In genomic region chr17:28502196-28502821, GRCm38 (mm10) we compare ENCODE assay signal across 20 mouse cellular contexts. TPM values are rescaled to one million over a fixed set of nuclear protein-coding genes. Genes with fewer than 3 reads are reported as not detected.
A peak's percentile ranks its signal among the peaks of the same experiment; 100 is the strongest.
DNase-seq lines count a peak whose midpoint lies in the region; ATAC-seq and TF ChIP-seq lines count a peak whose summit lies in the region.
"Had no signal": no experiment of that assay in that cellular context is flagged by ENCODE, and none has a peak within 500 bp of the region (broad histone marks: within the 10 kb centered on the region; RNA-seq: fewer than 3 reads in every experiment).

No protein-coding gene starts in this region.

- no peak for TF ChIP-seq POLR2A in heart, adult 2 months (IDR thresholded peaks at IDR 0.05; ENCODE audit: insufficient read depth, low read depth, low read length)

- H3K36me3 ChIP-seq in heart, adult 2 months (ENCODE audit: control insufficient read depth, insufficient read depth, low read length), result no peaks in the 10 kb centered on the region
- no peaks in the 10 kb centered on the region for H3K36me3 ChIP-seq in megakaryocyte, embryonic 14.5 days (replicated peaks; ENCODE audit: low read length)
- H3K36me3 ChIP-seq: heart, embryonic 13.5 days; stomach, embryonic 15.5 days had no signal

- no peak overlapping the region for H3K27ac ChIP-seq in heart, adult 2 months
- H3K27ac ChIP-seq: heart, embryonic 13.5 days; hindbrain, postnatal 0 days; stomach, embryonic 15.5 days had no signal

- no peaks in the 10 kb centered on the region for H3K4me1 ChIP-seq in heart, adult 2 months (ENCODE audit: control insufficient read depth, insufficient read depth, low read length)
- H3K4me1 ChIP-seq in megakaryocyte, embryonic 14.5 days, result peaks cover 32% of the 10 kb centered on the region

- H3K9ac ChIP-seq in heart, adult 2 months (ENCODE audit: low read depth, low read length), result no peak overlapping the region
- H3K9ac ChIP-seq: heart, embryonic 13.5 days; stomach, embryonic 15.5 days had no signal

- no peak for ATAC-seq in megakaryocyte, adult 5-6 weeks (ENCODE audit: poor library complexity, severe bottlenecking)
- ATAC-seq: activated CD4-positive, CD25-positive, alpha-beta regulatory T cell, adult 4 months; forebrain, embryonic 16.5 days; hindbrain, postnatal 0 days; midbrain, embryonic 16.5 days had no signal

- intact Hi-C loops in heart, adult 2 months (cut with DNase I), result no loop called here
- intact Hi-C loops in heart, postnatal 10 days (cut with DNase I), result no loop called here

- DNase-seq in heart, adult 2 months, result peak; percentile 62 to 74
- no peak for DNase-seq in heart, postnatal 10 days
- DNase-seq in gastrocnemius, adult 8-10 months (ENCODE audit: low spot score in 2 of 2), result peak; percentile 57 to 65
- peak; percentile 51 for DNase-seq in testis, postnatal 10 days (ENCODE audit: low spot score)
- no peak for DNase-seq in layer of hippocampus, adult 18-20 months (ENCODE audit: low spot score in 2 of 2)
- DNase-seq: kidney, adult 8-10 months; liver; lung, postnatal 14 days; retina, postnatal 1 day; thymus, postnatal 25 days had no signal

- H3K27me3 ChIP-seq in heart, adult 2 months (ENCODE audit: control insufficient read depth, insufficient read depth, low read length), result no peaks in the 10 kb centered on the region
- H3K27me3 ChIP-seq in megakaryocyte, embryonic 14.5 days (replicated peaks), result peaks cover 24% of the 10 kb centered on the region
- H3K27me3 ChIP-seq: heart, embryonic 13.5 days; stomach, embryonic 15.5 days had no signal

- WGBS in heart, adult 2 months, result 41% methylated on average over 7 of the region's 7 CpGs

- H3K79me2 ChIP-seq in heart, adult 2 months (replicated peaks; ENCODE audit: control insufficient read depth, insufficient read depth, low read length), result no peaks in the 10 kb centered on the region

- TF ChIP-seq CTCF in heart, adult 2 months (IDR thresholded peaks at IDR 0.05), result no peak

- peaks cover 14% of the 10 kb centered on the region for H3K9me3 ChIP-seq in megakaryocyte, embryonic 14.5 days
- H3K9me3 ChIP-seq: stomach, embryonic 15.5 days had no signal

- TF ChIP-seq EP300 in heart, adult 2 months (IDR thresholded peaks at IDR 0.05; ENCODE audit: insufficient read depth, low read depth, low read length), result no peak

- H3K4me3 ChIP-seq in heart, adult 2 months, result no peak overlapping the region
- H3K4me3 ChIP-seq in megakaryocyte, embryonic 14.5 days (replicated peaks), result peak overlapping the region; percentile 38
- H3K4me3 ChIP-seq: heart, embryonic 13.5 days; stomach, embryonic 15.5 days had no signal

RNA-seq across cellular contexts. Expression of gene Fkbp5, which starts 15.0 kb away (rescaled TPM):
- total RNA-seq in heart, adult 2 months (2021), result 10 to 100 TPM; 63.3 to 70.2 TPM
- 7.8 and 8.5 TPM in 2 replicates for polyA plus RNA-seq in heart, adult 2 months (2012; rRNA removed)
- total RNA-seq in heart, postnatal 10 days (2021), result 10 to 100 TPM in 1 of 2 experiments, 1 to 10 TPM in 1; 9.8 to 52.9 TPM
- 8.7 and 25.1 TPM in 2 replicates for polyA plus RNA-seq in megakaryocyte, embryonic 14.5 days (2012; ENCODE audit: insufficient read depth, low replicate concordance)
- total RNA-seq in megakaryocyte, adult 5-6 weeks (2015), result 12.8 and 17.9 TPM in 2 replicates
- total RNA-seq in megakaryocyte, adult 5-6 weeks (2017), result 25.9 and 26.8 TPM in 2 replicates
- 100 to 1,000 TPM in 1 of 4 experiments, 10 to 100 TPM in 3; 39.2 to 148 (median 53.2) TPM for total RNA-seq in gastrocnemius, adult 8-10 months (2022)
- 10 to 100 TPM; 81.9 to 84.3 TPM for total RNA-seq in layer of hippocampus, adult 18-20 months (2021)

RNA-seq across cellular contexts. Expression of gene Armc12, which starts 28.3 kb away (rescaled TPM):
- total RNA-seq in heart, adult 2 months (2021), result not detected
- polyA plus RNA-seq in heart, adult 2 months (2012; rRNA removed), result 0.33 and 0.47 TPM in 2 replicates
- total RNA-seq in heart, postnatal 10 days (2021), result not detected
- not detected in 2 replicates for polyA plus RNA-seq in megakaryocyte, embryonic 14.5 days (2012; ENCODE audit: insufficient read depth, low replicate concordance)
- total RNA-seq in megakaryocyte, adult 5-6 weeks (2015), result 0.16 TPM in 1 of 2 replicates, not detected in the other
- total RNA-seq in megakaryocyte, adult 5-6 weeks (2017), result not detected in 2 replicates
- not detected for total RNA-seq in gastrocnemius, adult 8-10 months (2022)
- not detected for total RNA-seq in layer of hippocampus, adult 18-20 months (2021)
- total RNA-seq: hindbrain, postnatal 0 days; left cerebral cortex, postnatal 14 days had no signal
- polyA plus RNA-seq: activated CD4-positive, CD25-positive, alpha-beta regulatory T cell, adult 4 months; forebrain, embryonic 16.5 days; heart, embryonic 13.5 days; hindbrain, postnatal 0 days; midbrain, embryonic 16.5 days; neural tube, embryonic 11.5 days; stomach, embryonic 15.5 days had no signal

RNA-seq across cellular contexts. Expression of gene Clpsl2, which starts 46.9 kb away (rescaled TPM):
- total RNA-seq in heart, adult 2 months (2021), result not detected
- polyA plus RNA-seq in heart, adult 2 months (2012; rRNA removed), result not detected in 2 replicates
- not detected for total RNA-seq in heart, postnatal 10 days (2021)
- not detected in 2 replicates for polyA plus RNA-seq in megakaryocyte, embryonic 14.5 days (2012; ENCODE audit: insufficient read depth, low replicate concordance)
- not detected in 2 replicates for total RNA-seq in megakaryocyte, adult 5-6 weeks (2015)
- not detected in 2 replicates for total RNA-seq in megakaryocyte, adult 5-6 weeks (2017)
- not detected for total RNA-seq in gastrocnemius, adult 8-10 months (2022)
- not detected for total RNA-seq in layer of hippocampus, adult 18-20 months (2021)
- total RNA-seq: hindbrain, postnatal 0 days; left cerebral cortex, postnatal 14 days had no signal
- polyA plus RNA-seq: activated CD4-positive, CD25-positive, alpha-beta regulatory T cell, adult 4 months; forebrain, embryonic 16.5 days; heart, embryonic 13.5 days; hindbrain, postnatal 0 days; midbrain, embryonic 16.5 days; neural tube, embryonic 11.5 days; stomach, embryonic 15.5 days had no signal

RNA-seq across cellular contexts. Expression of gene Clps, which starts 58.3 kb away (rescaled TPM):
- not detected for total RNA-seq in heart, adult 2 months (2021)
- polyA plus RNA-seq in heart, adult 2 months (2012; rRNA removed), result 0.90 and 2.0 TPM in 2 replicates
- not detected for total RNA-seq in heart, postnatal 10 days (2021)
- not detected in 2 replicates for polyA plus RNA-seq in megakaryocyte, embryonic 14.5 days (2012; ENCODE audit: insufficient read depth, low replicate concordance)
- total RNA-seq in megakaryocyte, adult 5-6 weeks (2015), result not detected in 2 replicates
- total RNA-seq in megakaryocyte, adult 5-6 weeks (2017), result not detected in 2 replicates
- total RNA-seq in gastrocnemius, adult 8-10 months (2022), result not detected
- total RNA-seq in layer of hippocampus, adult 18-20 months (2021), result not detected
- total RNA-seq: hindbrain, postnatal 0 days; left cerebral cortex, postnatal 14 days had no signal
- polyA plus RNA-seq: activated CD4-positive, CD25-positive, alpha-beta regulatory T cell, adult 4 months; forebrain, embryonic 16.5 days; hindbrain, postnatal 0 days; midbrain, embryonic 16.5 days; neural tube, embryonic 11.5 days had no signal

Comparison
In these comparisons a context has a peak if more than half of its experiments do, and no peak if none do; other contexts are left out.
1. DNase-seq: peak in heart, adult 2 months (2 of 2), gastrocnemius, adult 8-10 months (2 of 2) and testis, postnatal 10 days (single experiment); none in heart, postnatal 10 days (0 of 2) and layer of hippocampus, adult 18-20 months (0 of 2).